Mouse (Mus musculus) splenic B cell, adult 2 months (primary cell): ENCODE measurements around the gene 3110082I17Rik.

Experiments used
- DNase-seq: peaks from one replicate; pipeline ENCODE4 v3.0.0-alpha.2; 2011; ENCODE audit warnings: low read depth, low spot score
- H3K27me3 ChIP-seq: 2 replicates; pipeline ENCODE4 v1.6.1; 2012; ENCODE audit warnings: mild to moderate bottlenecking, low read length, moderate library complexity, mixed read lengths; ENCODE audit not compliant: control insufficient read depth, poor library complexity, insufficient read depth, severe bottlenecking
- H3K36me3 ChIP-seq: 2 replicates; pipeline ENCODE4 v1.6.1; 2012; ENCODE audit warnings: mild to moderate bottlenecking, low read length, moderate library complexity, mixed read lengths; ENCODE audit not compliant: control insufficient read depth, poor library complexity, insufficient read depth, severe bottlenecking

The 3110082I17Rik gene

GRCm38 (mm10) chr5:139418110-139418509, 42.2 kb downstream of the 3110082I17Rik start:
- Histone ChIP-seq H3K36me3 (no peaks in the 10 kb centered on the region), H3K27me3 (no peaks in the 10 kb centered on the region)
- DNase-seq = no peak

- H3K27me3 ChIP-seq = no peaks in the 10 kb centered on the region
- H3K36me3 ChIP-seq = no peaks in the 10 kb centered on the region
- DNase-seq = peak; percentile 13
Measured at GRCm38 (mm10) chr5:139417480-139417879, 42.8 kb downstream of the 3110082I17Rik start.

GRCm38 (mm10) chr5:139416942-139417341, 43.4 kb downstream of the 3110082I17Rik start:
- no peaks in the 10 kb centered on the region for H3K36me3 ChIP-seq
- DNase-seq = peak; percentile 15
- H3K27me3 ChIP-seq = no peaks in the 10 kb centered on the region

- no peaks in the 10 kb centered on the region for H3K36me3 ChIP-seq
- no peaks in the 10 kb centered on the region for H3K27me3 ChIP-seq
- no peak for DNase-seq
Measured at GRCm38 (mm10) chr5:139415001-139415400, 45.3 kb downstream of the 3110082I17Rik start.

GRCm38 (mm10) chr5:139413545-139413944, 46.8 kb downstream of the 3110082I17Rik start:
- H3K36me3 ChIP-seq = no peaks in the 10 kb centered on the region
- no peak for DNase-seq
- no peaks in the 10 kb centered on the region for H3K27me3 ChIP-seq

- Histone ChIP-seq H3K36me3 (no peaks in the 10 kb centered on the region), H3K27me3 (no peaks in the 10 kb centered on the region)
- no peak for DNase-seq
Measured at GRCm38 (mm10) chr5:139411665-139412314, 48.5 kb downstream of the 3110082I17Rik start.

GRCm38 (mm10) chr5:139411117-139411516, 49.2 kb downstream of the 3110082I17Rik start:
- Histone ChIP-seq H3K36me3 (no peaks in the 10 kb centered on the region), H3K27me3 (no peaks in the 10 kb centered on the region)
- DNase-seq = no peak

- H3K36me3 ChIP-seq = no peaks in the 10 kb centered on the region
- no peaks in the 10 kb centered on the region for H3K27me3 ChIP-seq
- DNase-seq = no peak
Measured at GRCm38 (mm10) chr5:139410056-139410455, 50.3 kb downstream of the 3110082I17Rik start.

- DNase-seq = no peak
- Histone ChIP-seq H3K36me3 (no peaks in the 10 kb centered on the region), H3K27me3 (no peaks in the 10 kb centered on the region)
Measured at GRCm38 (mm10) chr5:139409412-139409811, 50.9 kb downstream of the 3110082I17Rik start.

GRCm38 (mm10) chr5:139408511-139408910, 51.8 kb downstream of the 3110082I17Rik start:
- DNase-seq = peak; percentile 82
- H3K36me3 ChIP-seq = no peaks in the 10 kb centered on the region
- no peaks in the 10 kb centered on the region for H3K27me3 ChIP-seq

GRCm38 (mm10) chr5:139407121-139407885, 53.0 kb downstream of the 3110082I17Rik start:
- Histone ChIP-seq H3K27me3 (no peaks in the 10 kb centered on the region), H3K36me3 (no peaks in the 10 kb centered on the region)
- DNase-seq = no peak

GRCm38 (mm10) chr5:139405953-139406352, 54.4 kb downstream of the 3110082I17Rik start:
- no peak for DNase-seq
- H3K36me3 ChIP-seq = no peaks in the 10 kb centered on the region
- H3K27me3 ChIP-seq = no peaks in the 10 kb centered on the region

GRCm38 (mm10) chr5:139405478-139405877, 54.8 kb downstream of the 3110082I17Rik start:
- Histone ChIP-seq H3K36me3 (no peaks in the 10 kb centered on the region; the same call in 1 of the 2 replicates), H3K27me3 (no peaks in the 10 kb centered on the region)
- DNase-seq = no peak

- Histone ChIP-seq H3K36me3 (no peaks in the 10 kb centered on the region; the same call in 1 of the 2 replicates), H3K27me3 (no peaks in the 10 kb centered on the region)
- no peak for DNase-seq
Measured at GRCm38 (mm10) chr5:139404801-139405401, 55.4 kb downstream of the 3110082I17Rik start, which contains the start of gene C130050O18Rik. Gene C130050O18Rik, plus strand, starts transcription at chr5:139405280.

GRCm38 (mm10) chr5:139403692-139404260, 56.6 kb downstream of the 3110082I17Rik start:
- DNase-seq = no peak
- no peaks in the 10 kb centered on the region; the same call in 1 of the 2 replicates for H3K36me3 ChIP-seq
- H3K27me3 ChIP-seq = no peaks in the 10 kb centered on the region
